Mouse (Mus musculus) hindbrain, embryonic 14.5 days (tissue): ENCODE results near the gene Acot2. TPM values are rescaled to one million over a fixed set of nuclear protein-coding genes. Genes with fewer than 3 reads are reported as not detected.
"Not testable (repeated sequence)": the region's sequence is repeated elsewhere in the genome, so short reads cannot be mapped to it uniquely, and the experiment has no call there.

Experiments
- ATAC-seq: fragments of 200-750 bp; cut with Nextera tagmentation; 2 replicates; pipeline ENCODE4 v1.8.0; 2017; ENCODE audit warnings: moderate number of reproducible peaks, mild to moderate bottlenecking, moderate TSS enrichment, moderate library complexity; ENCODE audit not compliant: low FRiP score
- DNase-seq: peaks from one replicate; pipeline ENCODE4 v3.0.0-alpha.2; 2015; ENCODE audit warnings: low spot score
- H3K27ac ChIP-seq: fragments of 300-500 bp; sonication (generic); 2 replicates; pipeline ENCODE4 v1.5.1; 2014; ENCODE audit warnings: mild to moderate bottlenecking, moderate library complexity
- H3K27me3 ChIP-seq: fragments of 300-500 bp; sonication (generic); 2 replicates; pipeline ENCODE4 v1.6.1; 2014; ENCODE audit warnings: mild to moderate bottlenecking, low read length, mixed read lengths; ENCODE audit not compliant: control insufficient read depth, insufficient read depth
- H3K36me3 ChIP-seq: fragments of 300-500 bp; sonication (generic); replicated peaks from 2 replicates; pipeline ENCODE4 v1.6.1; 2014; ENCODE audit not compliant: control insufficient read depth, insufficient read depth
- H3K4me1 ChIP-seq: fragments of 300-500 bp; sonication (generic); replicated peaks from 2 replicates; pipeline ENCODE4 v1.6.1; 2014; ENCODE audit warnings: antibody characterized with exemption, low read length, mixed read lengths; ENCODE audit not compliant: control insufficient read depth, insufficient read depth
- H3K4me2 ChIP-seq: fragments of 300-500 bp; sonication (generic); replicated peaks from 2 replicates; pipeline ENCODE4 v1.6.1; 2014; ENCODE audit warnings: mild to moderate bottlenecking, moderate library complexity
- H3K4me3 ChIP-seq: fragments of 300-500 bp; sonication (generic); replicated peaks from 2 replicates; pipeline ENCODE4 v1.5.1; 2014; ENCODE audit warnings: mild to moderate bottlenecking, low read length
- H3K9ac ChIP-seq: fragments of 300-500 bp; sonication (generic); 2 replicates; pipeline ENCODE4 v1.6.1; 2014
- H3K9me3 ChIP-seq: fragments of 300-500 bp; sonication (generic); 2 replicates; pipeline ENCODE4 v1.6.1; 2016; ENCODE audit warnings: low read length; ENCODE audit not compliant: control insufficient read depth
- WGBS: fragments of 180-500 bp; shearing (Covaris S2); extraction: QIAGEN DNeasy Blood & Tissue Kit; methylation state at CpG from one replicate; pipeline ENCODE4 v1.1.7; 2014; 5-methylcytosine and 5-hydroxymethylcytosine counted together
- polyA plus RNA-seq: library from polyadenylated mRNA; unstranded; fragments of >200 nt; fragmentation: Nextera tagmentation; extraction: Ambion mirVana; gene quantifications from 2 replicates; pipeline ENCODE4 v1.2.1, GENCODE M21; 2014

Acot2 gene
- polyA plus RNA-seq, 1 experiment from 2014 or later, result 13.8 TPM

- not testable (repeated sequence) for H3K4me3 ChIP-seq, H3K27ac ChIP-seq, H3K36me3 ChIP-seq, H3K4me1 ChIP-seq, DNase-seq, ATAC-seq, H3K9me3 ChIP-seq, H3K9ac ChIP-seq, H3K4me2 ChIP-seq, H3K27me3 ChIP-seq
- 47% methylated on average over 3 of the region's 3 CpGs for WGBS
Observed at GRCm38 (mm10) chr12:84028328-84028727, 40.7 kb downstream of the Acot2 start.

GRCm38 (mm10) chr12:84029043-84029442 lies 41.4 kb downstream of the Acot2 start:
- H3K4me1 ChIP-seq, ATAC-seq, H3K9ac ChIP-seq, H3K4me3 ChIP-seq, H3K9me3 ChIP-seq, H3K36me3 ChIP-seq, DNase-seq, H3K27ac ChIP-seq, H3K4me2 ChIP-seq, H3K27me3 ChIP-seq: not testable (repeated sequence)
- 89% methylated on average over 1 of the region's 1 CpGs for WGBS

GRCm38 (mm10) chr12:84030659-84031332 lies 43.1 kb downstream of the Acot2 start:
- WGBS, result 72% methylated on average over 4 of the region's 4 CpGs
- no peak overlapping the region for H3K4me2 ChIP-seq
- no peaks in the 10 kb centered on the region for H3K27me3 ChIP-seq
- no peaks in the 10 kb centered on the region for H3K4me1 ChIP-seq
- no peaks in the 10 kb centered on the region for H3K36me3 ChIP-seq
- peak; percentile 85 for DNase-seq
- no peak overlapping the region for H3K9ac ChIP-seq
- H3K9me3 ChIP-seq, result no peaks in the 10 kb centered on the region
- no peak for ATAC-seq
- no peak overlapping the region for H3K4me3 ChIP-seq
- H3K27ac ChIP-seq, result no peak overlapping the region

DNA sequence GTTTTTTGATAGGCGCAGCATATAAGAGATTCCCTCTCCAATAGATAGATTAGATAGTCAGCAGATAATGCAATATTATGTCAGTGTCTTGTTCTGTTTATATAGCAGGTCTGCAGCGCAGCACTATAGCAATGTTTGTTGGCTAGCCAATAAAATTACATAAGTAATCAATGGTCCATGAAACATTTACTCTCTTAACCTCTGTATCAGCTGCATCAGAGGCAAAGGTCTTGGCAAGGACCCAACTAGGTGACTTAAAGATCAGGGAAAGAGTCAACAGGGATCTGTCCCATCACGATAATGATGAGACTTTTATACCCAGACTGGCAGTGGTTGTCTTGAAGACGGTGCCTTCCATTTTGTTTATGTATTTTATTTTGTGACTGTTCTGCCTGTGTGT lies 45.2 kb downstream of the Acot2 start:
- Histone ChIP-seq H3K9ac (no peak overlapping the region), H3K36me3 (no peaks in the 10 kb centered on the region), H3K4me1 (no peaks in the 10 kb centered on the region), H3K4me3 (no peak overlapping the region), H3K4me2 (no peak overlapping the region), H3K9me3 (no peaks in the 10 kb centered on the region), H3K27me3 (no peaks in the 10 kb centered on the region), H3K27ac (no peak overlapping the region)
- ATAC-seq, result no peak
- WGBS, result 88% methylated on average over 4 of the region's 4 CpGs
- DNase-seq, result no peak

GRCm38 (mm10) chr12:84033302-84033701 lies 45.6 kb downstream of the Acot2 start:
- DNase-seq, H3K36me3 ChIP-seq, H3K4me3 ChIP-seq, H3K9ac ChIP-seq, H3K4me1 ChIP-seq, H3K4me2 ChIP-seq, H3K27me3 ChIP-seq, ATAC-seq, H3K27ac ChIP-seq, H3K9me3 ChIP-seq: not testable (repeated sequence)
- 85% methylated on average over 2 of the region's 2 CpGs for WGBS

- H3K4me1 ChIP-seq, result no peaks in the 10 kb centered on the region
- H3K36me3 ChIP-seq, result no peaks in the 10 kb centered on the region
- no peak overlapping the region for H3K9ac ChIP-seq
- H3K27ac ChIP-seq, result no peak overlapping the region
- H3K4me3 ChIP-seq, result no peak overlapping the region
- 0 out of 2 replicates have a peak, but pooled peaks cover 2% of the 10 kb centered on the region for H3K9me3 ChIP-seq
- ATAC-seq (no peak), DNase-seq (no peak)
- no peak overlapping the region for H3K4me2 ChIP-seq
- 72% methylated on average over 4 of the region's 4 CpGs for WGBS
- H3K27me3 ChIP-seq, result no peaks in the 10 kb centered on the region
Observed at GRCm38 (mm10) chr12:84034108-84034507, 46.4 kb downstream of the Acot2 start.

GRCm38 (mm10) chr12:84038241-84038640 lies 50.6 kb downstream of the Acot2 start, which contains the start of gene Acot4:
Gene Acot4, plus strand, starts transcription at chr12:84038379.
- not testable (repeated sequence) for H3K36me3 ChIP-seq, H3K27ac ChIP-seq, H3K27me3 ChIP-seq, DNase-seq, H3K4me1 ChIP-seq, H3K9me3 ChIP-seq, ATAC-seq
- WGBS, result 15% methylated on average over 16 of the region's 32 CpGs
- H3K9ac ChIP-seq, result peak within 1 kb of the TSS; percentile 50
- peak within 1 kb of the TSS; percentile 39 for H3K4me3 ChIP-seq
- H3K4me2 ChIP-seq, result peak within 1 kb of the TSS; percentile 59

DNA sequence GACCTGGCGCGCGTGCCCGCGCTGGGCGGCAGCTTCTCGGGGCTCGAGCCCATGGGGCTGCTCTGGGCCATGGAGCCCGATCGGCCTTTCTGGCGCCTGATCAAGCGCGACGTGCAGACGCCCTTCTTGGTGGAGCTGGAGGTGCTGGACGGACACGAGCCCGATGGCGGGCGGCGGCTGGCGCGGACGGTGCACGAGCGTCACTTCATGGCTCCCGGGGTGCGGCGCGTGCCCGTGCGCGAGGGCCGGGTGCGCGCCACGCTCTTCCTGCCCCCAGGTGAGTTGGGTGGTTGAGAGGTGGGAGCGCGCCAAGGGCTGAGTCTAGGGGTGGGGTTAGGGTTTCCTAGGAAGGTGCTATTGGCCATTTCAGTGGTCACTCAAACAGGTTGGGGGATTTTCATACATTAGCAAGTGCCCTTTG lies 51.0 kb downstream of the Acot2 start, which contains the start of gene Gm49366:
Gene Gm49366 (plus strand): TSS at position 245 of the 421 bp plus-strand sequence.
- not testable (repeated sequence) for H3K9me3 ChIP-seq, ATAC-seq, H3K27me3 ChIP-seq, H3K27ac ChIP-seq, H3K4me1 ChIP-seq, DNase-seq, H3K36me3 ChIP-seq
- Histone ChIP-seq H3K9ac (peak within 1 kb of the TSS; percentile 50), H3K4me3 (peak within 1 kb of the TSS; percentile 39), H3K4me2 (peak within 1 kb of the TSS; percentile 59)
- whole genome bisulfite sequencing, result 4% methylated on average over 35 of the region's 39 CpGs

DNA sequence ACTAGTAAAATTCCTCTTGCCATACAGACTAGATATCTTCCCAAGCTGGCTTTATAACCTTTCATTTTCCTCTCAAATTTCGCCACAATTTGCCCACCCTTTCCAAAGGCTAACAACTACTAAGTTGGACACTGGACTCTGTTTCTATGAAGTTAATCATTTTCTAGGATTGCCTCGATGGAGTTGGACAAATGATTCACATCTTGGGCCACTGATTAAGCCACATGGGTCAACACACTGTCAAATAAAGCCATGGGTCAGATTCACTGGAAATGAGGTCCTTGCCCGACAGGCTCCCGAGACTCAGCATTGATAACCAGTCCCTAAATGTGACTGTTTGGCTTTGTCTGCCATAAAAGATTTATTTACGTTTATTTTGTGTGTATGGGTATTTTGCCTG lies 54.6 kb downstream of the Acot2 start:
- DNase-seq (no peak), ATAC-seq (no peak)
- Histone ChIP-seq H3K36me3 (no peaks in the 10 kb centered on the region), H3K4me1 (no peaks in the 10 kb centered on the region), H3K9me3 (peaks cover 9% of the 10 kb centered on the region; the same call in 1 of the 2 replicates), H3K27me3 (no peaks in the 10 kb centered on the region), H3K9ac (no peak overlapping the region), H3K27ac (no peak overlapping the region), H3K4me2 (no peak overlapping the region), H3K4me3 (no peak overlapping the region)
- 89% methylated on average over 5 of the region's 5 CpGs for WGBS
